Mouse (Mus musculus): ENCODE data around the gene H1fx.

DNA sequence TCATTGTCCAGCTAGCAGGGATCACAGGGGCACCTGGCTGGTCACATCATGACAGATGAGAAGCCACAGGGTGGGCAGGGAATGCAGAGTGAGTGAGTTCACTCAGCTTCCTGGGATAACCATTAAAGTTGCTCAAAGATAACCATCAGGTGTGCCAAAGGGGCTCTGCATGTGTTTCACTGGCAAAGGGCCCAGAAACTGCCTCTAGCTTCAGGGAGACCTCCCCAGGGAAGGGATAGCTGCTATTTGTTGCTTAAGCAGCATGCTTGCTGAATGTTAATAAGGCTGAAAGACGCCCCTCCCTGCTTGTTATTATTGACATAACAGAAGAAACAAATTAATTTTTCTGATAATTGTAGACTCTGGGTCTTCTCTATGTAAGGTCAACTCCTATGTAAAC is 10.4 kb upstream of the H1fx start:
- TF ChIP-seq POLR2A (IDR thresholded peaks at IDR 0.05; ENCODE audit: borderline replicate concordance, extremely low read depth, low read depth, low read length) = no peak
- TF ChIP-seq CTCF (IDR thresholded peaks at IDR 0.05; ENCODE audit: insufficient read depth, low read length) = no peak

Measured in lung, adult 2 months (tissue).